Mouse (Mus musculus): ENCODE results near the gene Dph2. TPM values are rescaled to one million over a fixed set of nuclear protein-coding genes. Genes with fewer than 3 reads are reported as not detected.

Gene Dph2
- polyA plus RNA-seq, 1 experiment from 2014 or later, result 10.6 TPM

GRCm38 (mm10) chr4:117849506-117849905, 42.3 kb downstream of the Dph2 start:
- Histone ChIP-seq H3K4me1 (ENCODE audit: control insufficient read depth in 2 of 2, insufficient read depth in 2 of 2, low read length in 2 of 2) (peaks cover 5 to 7% of the 10 kb centered on the region in 2 experiments; a peak in 2 of 4 replicates), H3K27ac (replicated peaks in 1 of 2; ENCODE audit: control insufficient read depth in 1 of 2, insufficient read depth in 1 of 2, low read depth in 2 of 2, low read length in 2 of 2) (no peak overlapping the region), H3K9me3 (ENCODE audit: control insufficient read depth, low read length) (no peaks in the 10 kb centered on the region), H3K36me3 (ENCODE audit: control insufficient read depth, insufficient read depth, low read length) (no peaks in the 10 kb centered on the region), H3K4me3 (ENCODE audit: control insufficient read depth in 1 of 2, insufficient read depth in 1 of 2, low read depth in 1 of 2, low read length in 2 of 2) (no peak overlapping the region), H3K27me3 (ENCODE audit: control insufficient read depth, insufficient read depth, low read length) (no peaks in the 10 kb centered on the region), H3K4me2 (ENCODE audit: low read length) (no peak overlapping the region), H3K9ac (ENCODE audit: low read length) (no peak overlapping the region)
- 76% methylated on average over 5 of the region's 5 CpGs for WGBS
- ATAC-seq (ENCODE audit: insufficient number of reproducible peaks, insufficient read depth, low FRiP score, low read depth), result no peak

DNA sequence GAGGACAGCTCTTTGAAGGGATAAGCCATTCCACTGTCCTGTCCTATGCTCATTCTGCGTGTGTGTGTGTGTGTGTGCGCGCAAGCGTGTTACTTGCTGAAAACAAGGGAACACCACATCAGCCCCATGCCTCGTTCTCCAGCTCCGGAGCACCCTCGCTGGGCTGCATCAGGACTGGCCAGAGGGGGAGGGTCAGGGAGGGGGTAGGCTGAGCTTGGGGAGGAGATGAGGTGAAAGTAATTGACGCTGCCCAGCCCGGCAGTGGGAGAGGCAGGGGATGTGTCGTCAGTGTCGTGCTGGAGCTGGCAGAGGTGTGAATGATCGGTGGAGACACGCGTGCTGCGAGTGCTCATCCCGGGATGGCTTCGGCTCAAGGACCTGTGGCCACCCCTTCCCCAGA, 42.8 kb downstream of the Dph2 start:
- H3K27ac ChIP-seq (replicated peaks in 1 of 2; ENCODE audit: control insufficient read depth in 1 of 2, insufficient read depth in 1 of 2, low read depth in 2 of 2, low read length in 2 of 2), result no peak overlapping the region
- H3K4me1 ChIP-seq (ENCODE audit: control insufficient read depth in 2 of 2, insufficient read depth in 2 of 2, low read length in 2 of 2), result peaks cover 3 to 7% of the 10 kb centered on the region in 2 experiments; a peak in 1 of 4 replicates
- 49% methylated on average over 17 of the region's 17 CpGs for WGBS
- H3K9ac ChIP-seq (ENCODE audit: low read length), result no peak overlapping the region
- ATAC-seq (ENCODE audit: insufficient number of reproducible peaks, insufficient read depth, low FRiP score, low read depth), result no peak
- H3K4me3 ChIP-seq (ENCODE audit: control insufficient read depth in 1 of 2, insufficient read depth in 1 of 2, low read depth in 1 of 2, low read length in 2 of 2), result no peak overlapping the region
- H3K9me3 ChIP-seq (ENCODE audit: control insufficient read depth, low read length), result no peaks in the 10 kb centered on the region
- no peak overlapping the region for H3K4me2 ChIP-seq (ENCODE audit: low read length)
- no peaks in the 10 kb centered on the region for H3K27me3 ChIP-seq (ENCODE audit: control insufficient read depth, insufficient read depth, low read length)
- H3K36me3 ChIP-seq (ENCODE audit: control insufficient read depth, insufficient read depth, low read length), result no peaks in the 10 kb centered on the region

- Histone ChIP-seq H3K4me2 (ENCODE audit: low read length) (no peak overlapping the region), H3K36me3 (ENCODE audit: control insufficient read depth, insufficient read depth, low read length) (no peaks in the 10 kb centered on the region), H3K9me3 (ENCODE audit: control insufficient read depth, low read length) (no peaks in the 10 kb centered on the region), H3K4me1 (ENCODE audit: control insufficient read depth in 2 of 2, insufficient read depth in 2 of 2, low read length in 2 of 2) (peaks cover 3 to 7% of the 10 kb centered on the region in 2 experiments; a peak in 1 of 4 replicates), H3K27ac (replicated peaks in 1 of 2; ENCODE audit: control insufficient read depth in 1 of 2, insufficient read depth in 1 of 2, low read depth in 2 of 2, low read length in 2 of 2) (no peak overlapping the region), H3K9ac (ENCODE audit: low read length) (no peak overlapping the region), H3K4me3 (ENCODE audit: control insufficient read depth in 1 of 2, insufficient read depth in 1 of 2, low read depth in 1 of 2, low read length in 2 of 2) (no peak overlapping the region), H3K27me3 (ENCODE audit: control insufficient read depth, insufficient read depth, low read length) (no peaks in the 10 kb centered on the region)
- no peak for ATAC-seq (ENCODE audit: insufficient number of reproducible peaks, insufficient read depth, low FRiP score, low read depth)
- 68% methylated on average over 2 of the region's 2 CpGs for whole genome bisulfite sequencing
These were observed 44.8 kb downstream of the Dph2 start for GRCm38 (mm10) chr4:117847011-117847410.

DNA sequence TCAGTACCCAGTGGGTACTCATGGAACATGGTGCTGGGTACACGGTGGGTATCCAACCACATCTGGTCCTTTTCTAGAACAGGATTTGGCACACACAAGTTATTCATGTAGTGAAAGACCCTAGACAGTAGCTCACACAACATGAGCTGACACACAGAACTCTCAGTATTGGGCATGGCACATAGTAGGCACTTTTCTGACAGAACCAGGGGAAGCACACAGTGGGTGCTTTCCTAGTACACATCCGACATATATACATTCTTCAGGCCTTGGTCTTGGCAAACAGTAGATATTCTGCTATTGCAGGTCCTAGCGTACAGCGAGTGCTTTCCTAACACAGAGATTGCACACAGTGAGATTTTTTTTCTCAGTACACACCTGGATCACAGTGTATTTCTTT, 45.6 kb downstream of the Dph2 start:
- Histone ChIP-seq H3K9me3 (ENCODE audit: control insufficient read depth, low read length) (no peaks in the 10 kb centered on the region), H3K27ac (replicated peaks in 1 of 2; ENCODE audit: control insufficient read depth in 1 of 2, insufficient read depth in 1 of 2, low read depth in 2 of 2, low read length in 2 of 2) (no peak overlapping the region), H3K4me1 (ENCODE audit: control insufficient read depth in 2 of 2, insufficient read depth in 2 of 2, low read length in 2 of 2) (peaks cover 6 to 7% of the 10 kb centered on the region in 2 experiments; a peak in 2 of 4 replicates), H3K4me2 (ENCODE audit: low read length) (no peak overlapping the region), H3K9ac (ENCODE audit: low read length) (no peak overlapping the region), H3K36me3 (ENCODE audit: control insufficient read depth, insufficient read depth, low read length) (no peaks in the 10 kb centered on the region), H3K4me3 (ENCODE audit: control insufficient read depth in 1 of 2, insufficient read depth in 1 of 2, low read depth in 1 of 2, low read length in 2 of 2) (no peak overlapping the region), H3K27me3 (ENCODE audit: control insufficient read depth, insufficient read depth, low read length) (no peaks in the 10 kb centered on the region)
- 93% methylated on average over 4 of the region's 4 CpGs for WGBS
- ATAC-seq (ENCODE audit: insufficient number of reproducible peaks, insufficient read depth, low FRiP score, low read depth), result no peak

- 80% methylated on average over 11 of the region's 11 CpGs for WGBS
- Histone ChIP-seq H3K4me1 (ENCODE audit: control insufficient read depth in 2 of 2, insufficient read depth in 2 of 2, low read length in 2 of 2) (peaks cover 7 to 8% of the 10 kb centered on the region in 2 experiments; a peak in 2 of 4 replicates), H3K4me2 (ENCODE audit: low read length) (no peak overlapping the region), H3K27me3 (ENCODE audit: control insufficient read depth, insufficient read depth, low read length) (no peaks in the 10 kb centered on the region), H3K9me3 (ENCODE audit: control insufficient read depth, low read length) (no peaks in the 10 kb centered on the region), H3K4me3 (ENCODE audit: control insufficient read depth in 1 of 2, insufficient read depth in 1 of 2, low read depth in 1 of 2, low read length in 2 of 2) (no peak overlapping the region), H3K9ac (ENCODE audit: low read length) (no peak overlapping the region), H3K27ac (replicated peaks in 1 of 2; ENCODE audit: control insufficient read depth in 1 of 2, insufficient read depth in 1 of 2, low read depth in 2 of 2, low read length in 2 of 2) (no peak overlapping the region), H3K36me3 (ENCODE audit: control insufficient read depth, insufficient read depth, low read length) (no peaks in the 10 kb centered on the region)
- ATAC-seq (ENCODE audit: insufficient number of reproducible peaks, insufficient read depth, low FRiP score, low read depth), result no peak
These were observed 46.5 kb downstream of the Dph2 start for GRCm38 (mm10) chr4:117845316-117845715.

- Histone ChIP-seq H3K4me3 (ENCODE audit: control insufficient read depth in 1 of 2, insufficient read depth in 1 of 2, low read depth in 1 of 2, low read length in 2 of 2) (no peak overlapping the region), H3K9ac (ENCODE audit: low read length) (no peak overlapping the region), H3K27ac (replicated peaks in 1 of 2; ENCODE audit: control insufficient read depth in 1 of 2, insufficient read depth in 1 of 2, low read depth in 2 of 2, low read length in 2 of 2) (no peak overlapping the region), H3K36me3 (ENCODE audit: control insufficient read depth, insufficient read depth, low read length) (no peaks in the 10 kb centered on the region), H3K27me3 (ENCODE audit: control insufficient read depth, insufficient read depth, low read length) (0 out of 2 replicates have a peak, but pooled peaks cover 1% of the 10 kb centered on the region), H3K9me3 (ENCODE audit: control insufficient read depth, low read length) (no peaks in the 10 kb centered on the region), H3K4me2 (ENCODE audit: low read length) (no peak overlapping the region), H3K4me1 (ENCODE audit: control insufficient read depth in 2 of 2, insufficient read depth in 2 of 2, low read length in 2 of 2) (peaks cover 0 to 4% of the 10 kb centered on the region in 2 experiments; a peak in 1 of 4 replicates)
- 69% methylated on average over 5 of the region's 5 CpGs for WGBS
- no peak for ATAC-seq (ENCODE audit: insufficient number of reproducible peaks, insufficient read depth, low FRiP score, low read depth)
These were observed 47.4 kb downstream of the Dph2 start for GRCm38 (mm10) chr4:117844467-117844866.

- no peak overlapping the region for H3K9ac ChIP-seq (ENCODE audit: low read length)
- no peak for ATAC-seq (ENCODE audit: insufficient number of reproducible peaks, insufficient read depth, low FRiP score, low read depth)
- WGBS, result 75% methylated on average over 5 of the region's 5 CpGs
- H3K4me2 ChIP-seq (ENCODE audit: low read length), result no peak overlapping the region
- no peaks in the 10 kb centered on the region for H3K36me3 ChIP-seq (ENCODE audit: control insufficient read depth, insufficient read depth, low read length)
- 0 out of 2 replicates have a peak, but pooled peaks cover 3% of the 10 kb centered on the region for H3K27me3 ChIP-seq (ENCODE audit: control insufficient read depth, insufficient read depth, low read length)
- H3K4me3 ChIP-seq (ENCODE audit: control insufficient read depth in 1 of 2, insufficient read depth in 1 of 2, low read depth in 1 of 2, low read length in 2 of 2), result no peak overlapping the region
- peaks cover 0 to 6% of the 10 kb centered on the region in 2 experiments; a peak in 2 of 4 replicates for H3K4me1 ChIP-seq (ENCODE audit: control insufficient read depth in 2 of 2, insufficient read depth in 2 of 2, low read length in 2 of 2)
- H3K9me3 ChIP-seq (ENCODE audit: control insufficient read depth, low read length), result no peaks in the 10 kb centered on the region
- H3K27ac ChIP-seq (replicated peaks in 1 of 2; ENCODE audit: control insufficient read depth in 1 of 2, insufficient read depth in 1 of 2, low read depth in 2 of 2, low read length in 2 of 2), result no peak overlapping the region
These were observed 48.7 kb downstream of the Dph2 start for GRCm38 (mm10) chr4:117843101-117843500.

DNA sequence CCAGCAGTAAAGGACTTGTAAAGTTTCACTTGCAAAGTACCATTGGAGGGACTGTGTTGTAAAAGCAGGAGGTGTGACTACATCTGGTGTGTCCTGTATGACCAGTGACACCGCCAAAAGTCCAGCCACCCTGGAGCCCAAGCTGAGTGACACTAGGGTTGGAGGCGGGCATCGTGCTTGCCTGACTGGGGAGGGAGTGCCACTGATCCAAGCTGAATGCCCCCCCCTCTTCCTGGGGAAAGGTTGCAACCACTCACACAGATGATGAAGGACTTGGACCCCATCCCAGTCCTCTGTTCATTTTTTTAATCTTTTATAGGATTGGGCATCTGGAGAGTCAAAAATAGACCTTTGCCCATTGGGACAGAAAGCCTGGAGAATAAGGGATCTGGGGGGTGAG, 50.3 kb downstream of the Dph2 start:
- H3K36me3 ChIP-seq (ENCODE audit: control insufficient read depth, insufficient read depth, low read length), result no peaks in the 10 kb centered on the region
- no peak overlapping the region for H3K4me3 ChIP-seq (ENCODE audit: control insufficient read depth in 1 of 2, insufficient read depth in 1 of 2, low read depth in 1 of 2, low read length in 2 of 2)
- H3K4me2 ChIP-seq (ENCODE audit: low read length), result no peak overlapping the region
- no peak for ATAC-seq (ENCODE audit: insufficient number of reproducible peaks, insufficient read depth, low FRiP score, low read depth)
- H3K27me3 ChIP-seq (ENCODE audit: control insufficient read depth, insufficient read depth, low read length), result 0 out of 2 replicates have a peak, but pooled peaks cover 3% of the 10 kb centered on the region
- H3K27ac ChIP-seq (replicated peaks in 1 of 2; ENCODE audit: control insufficient read depth in 1 of 2, insufficient read depth in 1 of 2, low read depth in 2 of 2, low read length in 2 of 2), result no peak overlapping the region
- 73% methylated on average over 3 of the region's 3 CpGs for WGBS
- peaks cover 5 to 11% of the 10 kb centered on the region in 2 experiments; a peak in 3 of 4 replicates for H3K4me1 ChIP-seq (ENCODE audit: control insufficient read depth in 2 of 2, insufficient read depth in 2 of 2, low read length in 2 of 2)
- no peaks in the 10 kb centered on the region for H3K9me3 ChIP-seq (ENCODE audit: control insufficient read depth, low read length)
- H3K9ac ChIP-seq (ENCODE audit: low read length), result no peak overlapping the region; the same call in 1 of the 2 replicates
